Mouse (Mus musculus) heart, adult 10 weeks (tissue): ENCODE data around the gene AY761184. TPM values are rescaled to one million over a fixed set of nuclear protein-coding genes. Genes with fewer than 3 reads are reported as not detected.

ENCODE experiments used
- polyA plus RNA-seq: library from polyadenylated mRNA; stranded (reverse); fragments of 350-450 nt; fragmentation: Illumina TruSeq; extraction: RNeasy Lipid Tissue Mini Kit (QIAGEN cat#74804); gene quantifications from one replicate; pipeline ENCODE4 v1.2.3, GENCODE M21; 2014; ENCODE audit warnings: low read depth, low replicate concordance

The AY761184 gene
- not detected for polyA plus RNA-seq

GRCm38 (mm10) chr8:21703545-21703944 lies at the start of gene AY761184:
Gene AY761184, minus strand, starts transcription at chr8:21703645.

GRCm38 (mm10) chr8:21665497-21665896 lies 37.9 kb downstream of the AY761184 start, which contains the start of gene Defa34:
Gene Defa34, plus strand, starts transcription at chr8:21665797.

GRCm38 (mm10) chr8:21655480-21655879 lies 48.0 kb downstream of the AY761184 start, which contains the start of gene Defa17:
Gene Defa17, plus strand, starts transcription at chr8:21655780.

Other genes starting within 250 kb of the AY761184 start
- gene Gm7849, start 247.1 kb downstream of the AY761184 start, polyA plus RNA-seq, result 2.2 TPM
- not detected for gene Defa20, start 194.4 kb downstream of the AY761184 start, polyA plus RNA-seq
- gene Defa32, start 174.6 kb downstream of the AY761184 start, polyA plus RNA-seq, result not detected
- gene Defa37, start 138.3 kb downstream of the AY761184 start, polyA plus RNA-seq, result not detected
- not detected for gene Defa28, start 120.6 kb downstream of the AY761184 start, polyA plus RNA-seq
- not detected for gene Gm7861, start 109.1 kb downstream of the AY761184 start, polyA plus RNA-seq
- gene Defa26, start 85.5 kb downstream of the AY761184 start, polyA plus RNA-seq, result not detected
- not detected for gene Defa17, start 47.9 kb downstream of the AY761184 start, polyA plus RNA-seq
- gene Defa34, start 37.8 kb downstream of the AY761184 start, polyA plus RNA-seq, result not detected
- 2.3 TPM for gene Defa24, start 30.8 kb upstream of the AY761184 start, polyA plus RNA-seq
- gene Defb50, start 119.9 kb upstream of the AY761184 start, polyA plus RNA-seq, result not detected
- not detected for gene Defb2, start 136.3 kb upstream of the AY761184 start, polyA plus RNA-seq
- gene Defb10, start 155.3 kb upstream of the AY761184 start, polyA plus RNA-seq, result not detected
- not detected for gene Defb9, start 181.8 kb upstream of the AY761184 start, polyA plus RNA-seq
- gene Defb11, start 202.8 kb upstream of the AY761184 start, polyA plus RNA-seq, result not detected
- gene Defb15, start 229.1 kb upstream of the AY761184 start, polyA plus RNA-seq, result not detected
- not detected for gene Defb35, start 234.7 kb upstream of the AY761184 start, polyA plus RNA-seq
- gene Defb13, start 243.1 kb upstream of the AY761184 start, polyA plus RNA-seq, result not detected